Mouse (Mus musculus) liver, embryonic 16.5 days (tissue): ENCODE measurements around the gene Ambra1. TPM values are rescaled to one million over a fixed set of nuclear protein-coding genes. Genes with fewer than 3 reads are reported as not detected.

Source experiments
- ATAC-seq: fragments of 200-750 bp; cut with Nextera tagmentation; 2 replicates; pipeline ENCODE4 v1.8.0; 2017; ENCODE audit warnings: low read depth, mild to moderate bottlenecking, moderate number of reproducible peaks, moderate library complexity
- H3K27ac ChIP-seq: fragments of 300-500 bp; sonication (generic); 2 replicates; pipeline ENCODE4 v1.5.1; 2014; ENCODE audit warnings: mild to moderate bottlenecking, low read length
- H3K27me3 ChIP-seq: fragments of 300-500 bp; sonication (generic); 2 replicates; pipeline ENCODE4 v1.6.1; 2014; ENCODE audit warnings: low read depth, low read length, mixed read lengths; ENCODE audit not compliant: control insufficient read depth, insufficient read depth
- H3K36me3 ChIP-seq: fragments of 300-500 bp; sonication (generic); 2 replicates; pipeline ENCODE4 v1.6.1; 2014; ENCODE audit warnings: mild to moderate bottlenecking; ENCODE audit not compliant: control insufficient read depth, insufficient read depth
- H3K4me1 ChIP-seq: fragments of 300-500 bp; sonication (generic); 2 replicates; pipeline ENCODE4 v1.6.1; 2014; ENCODE audit warnings: low read depth, low read length, mixed read lengths; ENCODE audit not compliant: control insufficient read depth
- H3K4me2 ChIP-seq: fragments of 300-500 bp; sonication (generic); 2 replicates; pipeline ENCODE4 v1.6.1; 2014; ENCODE audit warnings: low read depth, low read length, mixed read lengths
- H3K4me3 ChIP-seq: fragments of 300-500 bp; sonication (generic); 2 replicates; pipeline ENCODE4 v1.5.1; 2014; ENCODE audit warnings: low read depth, mild to moderate bottlenecking, low read length
- H3K9ac ChIP-seq: fragments of 300-500 bp; sonication (generic); 2 replicates; pipeline ENCODE4 v1.6.1; 2014; ENCODE audit warnings: low read depth, low read length
- H3K9me3 ChIP-seq: fragments of 300-500 bp; sonication (generic); replicated peaks from 2 replicates; pipeline ENCODE4 v1.6.1; 2016; ENCODE audit warnings: low read length; ENCODE audit not compliant: control insufficient read depth
- WGBS: fragments of 180-500 bp; shearing (Covaris S2); extraction: QIAGEN DNeasy Blood & Tissue Kit; methylation state at CpG from one replicate; pipeline ENCODE4 v1.1.7; 2014; ENCODE audit not compliant: insufficient replicate concordance; 5-methylcytosine and 5-hydroxymethylcytosine counted together
- polyA plus RNA-seq: library from polyadenylated mRNA; unstranded; fragments of >200 nt; fragmentation: Nextera tagmentation; extraction: Ambion mirVana; gene quantifications from 2 replicates; pipeline ENCODE4 v1.2.1, GENCODE M21; 2015

Gene Ambra1
- polyA plus RNA-seq, 1 experiment from 2014 or later: 6.1 TPM

GRCm38 (mm10) chr2:91916346-91916977, 186.5 kb downstream of the Ambra1 start:
- no peak overlapping the region for H3K9ac ChIP-seq
- H3K27ac ChIP-seq: no peak overlapping the region
- H3K4me1 ChIP-seq: peaks cover 21% of the 10 kb centered on the region
- H3K4me2 ChIP-seq: no peak overlapping the region
- WGBS: 30% methylated on average over 7 of the region's 7 CpGs
- peaks cover 7% of the 10 kb centered on the region for H3K27me3 ChIP-seq
- peaks cover 7% of the 10 kb centered on the region for H3K36me3 ChIP-seq
- no peaks in the 10 kb centered on the region for H3K9me3 ChIP-seq
- no peak overlapping the region for H3K4me3 ChIP-seq
- ATAC-seq: peak; percentile 73

GRCm38 (mm10) chr2:91917096-91917495, 187.2 kb downstream of the Ambra1 start:
- Histone ChIP-seq H3K4me1 (peaks cover 28% of the 10 kb centered on the region), H3K4me3 (no peak overlapping the region), H3K4me2 (no peak overlapping the region), H3K27ac (no peak overlapping the region), H3K9me3 (no peaks in the 10 kb centered on the region), H3K27me3 (peaks cover 13% of the 10 kb centered on the region), H3K9ac (no peak overlapping the region), H3K36me3 (peaks cover 4% of the 10 kb centered on the region)
- WGBS: 71% methylated on average over 7 of the region's 7 CpGs
- no peak for ATAC-seq

GRCm38 (mm10) chr2:91920130-91920529, 190.2 kb downstream of the Ambra1 start:
- Histone ChIP-seq H3K4me1 (peaks cover 36% of the 10 kb centered on the region), H3K9ac (no peak overlapping the region), H3K4me2 (no peak overlapping the region), H3K9me3 (no peaks in the 10 kb centered on the region), H3K36me3 (no peaks in the 10 kb centered on the region), H3K27ac (no peak overlapping the region), H3K27me3 (peaks cover 37% of the 10 kb centered on the region), H3K4me3 (no peak overlapping the region)
- 55% methylated on average over 4 of the region's 4 CpGs for WGBS
- no peak for ATAC-seq

- no peak for ATAC-seq
- WGBS: 5% methylated on average over 31 of the region's 31 CpGs
- H3K36me3 ChIP-seq: no peaks in the 10 kb centered on the region
- peaks cover 30% of the 10 kb centered on the region for H3K4me1 ChIP-seq
- H3K4me2 ChIP-seq: peak overlapping the region; percentile 66
- no peak overlapping the region for H3K27ac ChIP-seq
- H3K9me3 ChIP-seq: no peaks in the 10 kb centered on the region
- H3K4me3 ChIP-seq: peak overlapping the region; percentile 56
- no peak overlapping the region for H3K9ac ChIP-seq
- peaks cover 37% of the 10 kb centered on the region for H3K27me3 ChIP-seq
Observed at GRCm38 (mm10) chr2:91921181-91921789, 191.4 kb downstream of the Ambra1 start.

GRCm38 (mm10) chr2:91921790-91922570, 192.0 kb downstream of the Ambra1 start:
- Histone ChIP-seq H3K36me3 (no peaks in the 10 kb centered on the region), H3K9ac (no peak overlapping the region), H3K4me1 (peaks cover 27% of the 10 kb centered on the region), H3K9me3 (no peaks in the 10 kb centered on the region), H3K27me3 (peaks cover 37% of the 10 kb centered on the region), H3K27ac (no peak overlapping the region), H3K4me3 (peak overlapping the region; percentile 56), H3K4me2 (peak overlapping the region; percentile 66)
- ATAC-seq: peak; percentile 26
- WGBS: under 1% methylated on average over 64 of the region's 64 CpGs

GRCm38 (mm10) chr2:91922586-91923414, 192.9 kb downstream of the Ambra1 start:
- no peaks in the 10 kb centered on the region for H3K9me3 ChIP-seq
- H3K4me1 ChIP-seq: peaks cover 27% of the 10 kb centered on the region
- no peaks in the 10 kb centered on the region for H3K36me3 ChIP-seq
- no peak for ATAC-seq
- H3K4me2 ChIP-seq: peak overlapping the region; percentile 66
- 4% methylated on average over 37 of the region's 37 CpGs for WGBS
- H3K27me3 ChIP-seq: peaks cover 37% of the 10 kb centered on the region
- H3K9ac ChIP-seq: no peak overlapping the region
- no peak overlapping the region for H3K27ac ChIP-seq
- H3K4me3 ChIP-seq: peak overlapping the region; percentile 56

GRCm38 (mm10) chr2:91923415-91924337, 193.7 kb downstream of the Ambra1 start:
- H3K27me3 ChIP-seq: peaks cover 40% of the 10 kb centered on the region
- H3K36me3 ChIP-seq: no peaks in the 10 kb centered on the region
- no peaks in the 10 kb centered on the region for H3K9me3 ChIP-seq
- 3% methylated on average over 54 of the region's 54 CpGs for WGBS
- H3K9ac ChIP-seq: no peak overlapping the region
- no peak overlapping the region for H3K27ac ChIP-seq
- H3K4me2 ChIP-seq: peak overlapping the region; percentile 59
- ATAC-seq: no peak
- peaks cover 30% of the 10 kb centered on the region for H3K4me1 ChIP-seq
- H3K4me3 ChIP-seq: peak overlapping the region; percentile 43

- peaks cover 40% of the 10 kb centered on the region for H3K27me3 ChIP-seq
- WGBS: 48% methylated on average over 1 of the region's 1 CpGs
- peaks cover 30% of the 10 kb centered on the region for H3K4me1 ChIP-seq
- no peak overlapping the region for H3K4me3 ChIP-seq
- no peaks in the 10 kb centered on the region for H3K36me3 ChIP-seq
- no peaks in the 10 kb centered on the region for H3K9me3 ChIP-seq
- ATAC-seq: no peak
- no peak overlapping the region for H3K9ac ChIP-seq
- no peak overlapping the region for H3K4me2 ChIP-seq
- no peak overlapping the region for H3K27ac ChIP-seq
Observed at GRCm38 (mm10) chr2:91924726-91925125, 194.8 kb downstream of the Ambra1 start.
